Mouse (Mus musculus): ENCODE measurements around the gene Zfp292. TPM values are rescaled to one million over a fixed set of nuclear protein-coding genes. Genes with fewer than 3 reads are reported as not detected.

The Zfp292 gene
- polyA plus RNA-seq, 1 experiment from 2014 or later = 21.0 TPM

- Histone ChIP-seq H3K9me3 (no peaks in the 10 kb centered on the region), H3K4me1 (replicated peaks) (no peaks in the 10 kb centered on the region), H3K36me3 (no peaks in the 10 kb centered on the region), H3K27me3 (ENCODE audit: insufficient read depth, poor library complexity, severe bottlenecking) (no peaks in the 10 kb centered on the region), H3K27ac (no peak within 1 kb of the TSS), H3K4me3 (no peak within 1 kb of the TSS)
- 92% methylated on average over 1 of the region's 1 CpGs for WGBS
- no peak for DNase-seq (ENCODE audit: low spot score)
These were observed 126.6 kb downstream of the Zfp292 start, which contains the start of gene Gm136 for GRCm38 (mm10) chr4:34756163-34756562. Gene Gm136, minus strand, starts transcription at chr4:34756263.

Other genes with a start within 250 kb of the Zfp292 start
- gene Slc35a1, start 195.5 kb downstream of the Zfp292 start, polyA plus RNA-seq (2016; fragmentation: Nextera tagmentation; extraction: Ambion mirVana) = 59.4 and 61.5 TPM in 2 replicates
- 1.5 and 3.9 TPM in 2 replicates for gene Cfap206, start 152.8 kb downstream of the Zfp292 start, polyA plus RNA-seq (2016; fragmentation: Nextera tagmentation; extraction: Ambion mirVana)
- not detected in 2 replicates for gene Gm136, start 126.7 kb downstream of the Zfp292 start, polyA plus RNA-seq (2016; fragmentation: Nextera tagmentation; extraction: Ambion mirVana)
- gene Smim8, start 104.5 kb downstream of the Zfp292 start, polyA plus RNA-seq (2016; fragmentation: Nextera tagmentation; extraction: Ambion mirVana) = 36.1 and 40.6 TPM in 2 replicates
- gene Cga, start 10.8 kb upstream of the Zfp292 start, polyA plus RNA-seq (2016; fragmentation: Nextera tagmentation; extraction: Ambion mirVana) = 0.41 and 0.78 TPM in 2 replicates

Data from hindbrain, embryonic 10.5 days (tissue).